Mouse (Mus musculus) spleen, postnatal 0 days (tissue): Measurements from ENCODE around the gene Nupl1. TPM values are rescaled to one million over a fixed set of nuclear protein-coding genes. Genes with fewer than 3 reads are reported as not detected.

Source experiments
- microRNA counts: library from miRNA; unstranded; fragments of <30 nt; microRNA quantifications from one replicate; lab custom pipeline; 2015
- polyA plus RNA-seq: library from polyadenylated mRNA; unstranded; fragments of >200 nt; fragmentation: Nextera tagmentation; extraction: Ambion mirVana; gene quantifications from 2 replicates; pipeline ENCODE4 v1.2.1, GENCODE M21; 2015

Nupl1 gene
- polyA plus RNA-seq, result 0.04 TPM in 1 of 2 replicates, not detected in the other

GRCm38 (mm10) chr14:60251281-60252003, at the start of gene Nupl1, which contains the start of gene Gm49336:
TSS of gene Nupl1 (minus strand) at chr14:60251431.
TSS of gene Gm49336 (minus strand) at chr14:60251507.

DNA sequence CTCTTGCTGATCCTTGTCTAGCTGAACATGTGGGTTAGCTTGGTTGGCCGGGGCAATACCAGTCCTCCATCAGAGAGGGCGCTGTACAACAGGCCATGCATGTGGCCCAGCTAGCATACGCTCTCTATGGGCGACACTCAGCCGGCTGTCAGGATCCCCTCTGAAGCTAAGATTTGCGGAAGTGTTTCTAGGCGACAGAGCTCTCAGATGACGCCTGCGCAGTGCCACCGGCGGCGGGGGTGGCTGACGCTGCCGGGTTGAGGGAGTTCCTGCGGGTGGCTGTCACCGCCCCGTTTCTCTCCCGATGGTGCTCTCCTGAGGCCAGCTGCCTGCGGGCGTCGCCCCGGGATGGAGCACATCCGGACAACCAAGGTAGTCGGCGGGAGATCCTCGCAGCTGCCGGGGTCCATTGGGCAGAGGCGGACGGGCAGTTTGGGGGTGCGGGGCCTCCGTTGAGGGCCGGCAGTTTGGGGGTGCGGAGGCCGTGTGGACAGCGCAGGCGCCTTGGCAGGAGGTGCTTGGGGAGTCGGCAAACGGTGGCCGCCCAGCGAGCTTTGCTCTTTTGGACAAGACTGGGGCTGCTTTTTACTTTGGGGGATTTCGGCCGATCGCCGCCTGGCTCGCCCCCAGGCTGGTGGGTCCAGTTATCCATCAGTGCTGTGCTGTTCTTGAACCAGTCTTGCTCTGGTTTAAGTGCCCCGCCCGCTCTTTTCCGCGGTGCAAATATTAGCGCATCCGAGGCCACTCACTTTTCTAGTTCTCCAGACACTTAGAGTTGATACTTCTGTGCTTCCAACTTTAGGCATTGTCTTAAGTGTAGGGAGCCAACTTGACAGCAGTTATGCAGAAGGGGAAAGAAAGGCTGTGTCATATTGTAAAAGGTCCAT, 14.0 kb upstream of the Nupl1 start, which contains the start of gene Mtmr6:
Mtmr6 (plus strand) TSS at position 239 of the 887 bp plus-strand sequence.

DNA sequence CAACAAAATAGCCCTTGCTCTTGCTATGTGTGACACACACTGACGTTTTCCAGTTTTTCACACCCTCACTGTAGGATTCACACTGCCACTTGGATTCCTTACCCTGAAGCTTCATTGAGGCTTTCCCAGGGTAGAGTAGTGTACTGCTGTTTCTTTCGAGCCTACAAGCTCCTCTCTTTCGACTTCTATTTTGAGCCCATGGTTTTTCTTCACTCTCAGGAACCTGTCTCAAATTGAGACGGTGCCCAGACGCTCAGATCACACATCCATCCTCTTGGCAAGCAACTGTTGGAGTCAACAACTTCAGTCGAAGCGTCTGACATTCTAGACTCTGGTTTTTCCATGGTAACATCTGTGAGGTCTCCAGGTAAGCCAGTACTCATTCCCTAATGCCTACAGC, 54.3 kb downstream of the Nupl1 start, which contains the start of gene Atp8a2:
Atp8a2 (minus strand) TSS at position 296 of the 400 bp plus-strand sequence.

MicroRNAs within 50 kb of the gene (microRNA counts, 519-probe panel; counts per million panel counts)
- microRNA mmu-miR-719 (lab: Ali Mortazavi, UCI), result 88.3 counts per million

Other genes starting within 250 kb of the Nupl1 start
- 0.89 and 1.3 TPM in 2 replicates for gene Atp8a2, start 54.3 kb downstream of the Nupl1 start, polyA plus RNA-seq
- gene Gm49336, start 76 bp upstream of the Nupl1 start, polyA plus RNA-seq, result 24.3 and 25.1 TPM in 2 replicates
- gene Mtmr6, start 13.8 kb upstream of the Nupl1 start, polyA plus RNA-seq, result 19.0 and 23.2 TPM in 2 replicates
- gene Amer2, start 121.8 kb upstream of the Nupl1 start, polyA plus RNA-seq, result 1.2 and 1.5 TPM in 2 replicates